Mouse (Mus musculus) megakaryocyte, embryonic 14.5 days (primary cell): ENCODE data around the gene Rps18.

Experiments
- FLI1 ChIP-seq: IDR thresholded peaks from 2 replicates; pipeline ENCODE4 v1.6.1; 2012; ENCODE audit warnings: low read length, inconsistent platforms, mixed read lengths
- GATA1 ChIP-seq: IDR thresholded peaks from 3 replicates; pipeline ENCODE4 v1.6.1; 2012; ENCODE audit warnings: mixed read lengths, low read length, inconsistent platforms, borderline replicate concordance

- TF ChIP-seq GATA1 (no peak), FLI1 (no peak)
These were observed 41.9 kb downstream of the Rps18 start for GRCm38 (mm10) chr17:33913905-33914304.
